Mouse (Mus musculus) intestine, embryonic 14.5 days (tissue): ENCODE data around the gene Mmd. TPM values are rescaled to one million over a fixed set of nuclear protein-coding genes. Genes with fewer than 3 reads are reported as not detected.
A peak's percentile ranks its signal among the peaks of the same experiment; 100 is the strongest.

Experiments used
- ATAC-seq: fragments of 200-750 bp; cut with Nextera tagmentation; replicated peaks from 2 replicates; pipeline ENCODE4 v1.8.0; 2017; ENCODE audit warnings: low read depth, moderate number of reproducible peaks, moderate TSS enrichment, moderate library complexity; ENCODE audit not compliant: low FRiP score, low TSS enrichment
- DNase-seq: peaks from one replicate; pipeline ENCODE4 v3.0.0-alpha.2; 2018; ENCODE audit warnings: low spot score
- H3K27ac ChIP-seq: fragments of 300-500 bp; sonication (generic); 2 replicates; pipeline ENCODE4 v1.5.1; 2014; ENCODE audit warnings: low read depth, mild to moderate bottlenecking, control low read depth
- H3K27me3 ChIP-seq: fragments of 300-500 bp; sonication (generic); replicated peaks from 2 replicates; pipeline ENCODE4 v1.6.1; 2014; ENCODE audit warnings: low read length, control low read depth; ENCODE audit not compliant: control insufficient read depth, insufficient read depth
- H3K36me3 ChIP-seq: fragments of 300-500 bp; sonication (generic); 2 replicates; pipeline ENCODE4 v1.6.1; 2014; ENCODE audit warnings: low read length, control low read depth; ENCODE audit not compliant: control insufficient read depth, insufficient read depth
- H3K4me1 ChIP-seq: fragments of 300-500 bp; sonication (generic); replicated peaks from 2 replicates; pipeline ENCODE4 v1.6.1; 2014; ENCODE audit warnings: low read length, control low read depth, mixed read lengths; ENCODE audit not compliant: control insufficient read depth, insufficient read depth
- H3K4me2 ChIP-seq: fragments of 300-500 bp; sonication (generic); 2 replicates; pipeline ENCODE4 v1.6.1; 2014; ENCODE audit warnings: low read length
- H3K4me3 ChIP-seq: fragments of 300-500 bp; sonication (generic); 2 replicates; pipeline ENCODE4 v1.5.1; 2014; ENCODE audit warnings: low read depth, low read length, control low read depth, mixed read lengths
- H3K9ac ChIP-seq: fragments of 300-500 bp; sonication (generic); 2 replicates; pipeline ENCODE4 v1.6.1; 2014; ENCODE audit warnings: mild to moderate bottlenecking, low read length
- H3K9me3 ChIP-seq: fragments of 300-500 bp; sonication (generic); 2 replicates; pipeline ENCODE4 v1.6.1; 2016; ENCODE audit warnings: low read length, control low read depth; ENCODE audit not compliant: control insufficient read depth
- WGBS: fragments of 180-500 bp; shearing (Covaris S2); extraction: QIAGEN DNeasy Blood & Tissue Kit; methylation state at CpG from one replicate; pipeline ENCODE4 v1.1.7; 2014; 5-methylcytosine and 5-hydroxymethylcytosine counted together
- polyA plus RNA-seq: library from polyadenylated mRNA; unstranded; fragments of >200 nt; fragmentation: Nextera tagmentation; extraction: Ambion mirVana; gene quantifications from 2 replicates; pipeline ENCODE4 v1.2.1, GENCODE M21; 2014

The Mmd gene
- 35.5 and 41.1 TPM in 2 replicates for polyA plus RNA-seq

- DNase-seq: peak; percentile 96
- no peaks in the 10 kb centered on the region for H3K36me3 ChIP-seq
- H3K4me2 ChIP-seq: peak within 1 kb of the TSS; percentile 77
- no peaks in the 10 kb centered on the region for H3K27me3 ChIP-seq
- peak within 1 kb of the TSS; percentile 66 for H3K4me3 ChIP-seq
- WGBS: under 1% methylated on average over 51 of the region's 51 CpGs
- peak within 1 kb of the TSS; percentile 65 for H3K27ac ChIP-seq
- H3K9me3 ChIP-seq: no peaks in the 10 kb centered on the region
- H3K4me1 ChIP-seq: peaks cover 26% of the 10 kb centered on the region
- peak; percentile 99 for ATAC-seq
- peak within 1 kb of the TSS; percentile 83 for H3K9ac ChIP-seq
These were observed at the start of gene Mmd for GRCm38 (mm10) chr11:90249025-90249650. Mmd (plus strand) TSS chr11:90249456.

- DNase-seq: no peak
- no peak for ATAC-seq
- Histone ChIP-seq H3K9me3 (no peaks in the 10 kb centered on the region), H3K4me1 (peaks cover 1% of the 10 kb centered on the region; the same call in 1 of the 2 replicates), H3K4me3 (no peak overlapping the region), H3K36me3 (no peaks in the 10 kb centered on the region), H3K4me2 (no peak overlapping the region), H3K27ac (no peak overlapping the region), H3K9ac (no peak overlapping the region), H3K27me3 (no peaks in the 10 kb centered on the region)
- 90% methylated on average over 2 of the region's 2 CpGs for WGBS
These were observed 48.4 kb upstream of the Mmd start for GRCm38 (mm10) chr11:90200826-90201225.

GRCm38 (mm10) chr11:90214246-90214645 is 35.0 kb upstream of the Mmd start:
- H3K9me3 ChIP-seq: 0 out of 2 replicates have a peak, but pooled peaks cover 3% of the 10 kb centered on the region
- H3K4me2 ChIP-seq: no peak overlapping the region
- ATAC-seq: no peak
- H3K36me3 ChIP-seq: no peaks in the 10 kb centered on the region
- no peak overlapping the region for H3K9ac ChIP-seq
- no peak overlapping the region for H3K4me3 ChIP-seq
- WGBS: 76% methylated on average over 7 of the region's 7 CpGs
- no peak overlapping the region for H3K27ac ChIP-seq
- H3K27me3 ChIP-seq: no peaks in the 10 kb centered on the region
- no peak for DNase-seq
- no peaks in the 10 kb centered on the region for H3K4me1 ChIP-seq

GRCm38 (mm10) chr11:90220022-90220645 is 29.1 kb upstream of the Mmd start:
- Histone ChIP-seq H3K27me3 (no peaks in the 10 kb centered on the region), H3K4me2 (no peak overlapping the region), H3K4me3 (no peak overlapping the region), H3K36me3 (no peaks in the 10 kb centered on the region), H3K4me1 (peaks cover 10% of the 10 kb centered on the region), H3K9me3 (no peaks in the 10 kb centered on the region), H3K9ac (no peak overlapping the region), H3K27ac (no peak overlapping the region)
- ATAC-seq (no peak), DNase-seq (no peak)
- 76% methylated on average over 6 of the region's 6 CpGs for WGBS

GRCm38 (mm10) chr11:90220750-90221149 is 28.5 kb upstream of the Mmd start:
- Histone ChIP-seq H3K27me3 (no peaks in the 10 kb centered on the region), H3K27ac (0 out of 2 replicates have a peak overlapping the region, but pooled peaks have one; percentile 23), H3K4me1 (peaks cover 12% of the 10 kb centered on the region), H3K4me2 (no peak overlapping the region), H3K9me3 (no peaks in the 10 kb centered on the region), H3K4me3 (no peak overlapping the region), H3K9ac (no peak overlapping the region), H3K36me3 (no peaks in the 10 kb centered on the region)
- DNase-seq (no peak), ATAC-seq (no peak)
- WGBS: 23% methylated on average over 2 of the region's 2 CpGs

- no peak overlapping the region for H3K27ac ChIP-seq
- H3K27me3 ChIP-seq: no peaks in the 10 kb centered on the region
- no peak for DNase-seq
- no peak for ATAC-seq
- 20% methylated on average over 11 of the region's 11 CpGs for WGBS
- no peaks in the 10 kb centered on the region for H3K9me3 ChIP-seq
- H3K9ac ChIP-seq: no peak overlapping the region
- no peak overlapping the region for H3K4me3 ChIP-seq
- H3K36me3 ChIP-seq: no peaks in the 10 kb centered on the region
- H3K4me2 ChIP-seq: peak overlapping the region; percentile 5; the same call in 1 of the 2 replicates
- H3K4me1 ChIP-seq: peaks cover 16% of the 10 kb centered on the region
These were observed 24.3 kb upstream of the Mmd start for GRCm38 (mm10) chr11:90224914-90225470.

GRCm38 (mm10) chr11:90227000-90227922 is 22.0 kb upstream of the Mmd start:
- DNase-seq (no peak), ATAC-seq (no peak)
- no peaks in the 10 kb centered on the region for H3K9me3 ChIP-seq
- no peaks in the 10 kb centered on the region for H3K36me3 ChIP-seq
- H3K4me2 ChIP-seq: no peak overlapping the region
- WGBS: 64% methylated on average over 12 of the region's 12 CpGs
- H3K4me1 ChIP-seq: peaks cover 37% of the 10 kb centered on the region
- no peaks in the 10 kb centered on the region for H3K27me3 ChIP-seq
- H3K4me3 ChIP-seq: no peak overlapping the region
- no peak overlapping the region for H3K9ac ChIP-seq
- H3K27ac ChIP-seq: no peak overlapping the region

- H3K4me1 ChIP-seq: peaks cover 44% of the 10 kb centered on the region
- H3K27me3 ChIP-seq: no peaks in the 10 kb centered on the region
- H3K4me2 ChIP-seq: no peak overlapping the region
- no peak for DNase-seq
- no peak overlapping the region for H3K4me3 ChIP-seq
- 88% methylated on average over 9 of the region's 9 CpGs for WGBS
- H3K36me3 ChIP-seq: no peaks in the 10 kb centered on the region
- H3K9me3 ChIP-seq: no peaks in the 10 kb centered on the region
- no peak overlapping the region for H3K9ac ChIP-seq
- no peak for ATAC-seq
- H3K27ac ChIP-seq: no peak overlapping the region
These were observed 20.9 kb upstream of the Mmd start for GRCm38 (mm10) chr11:90228251-90228949.
